Mouse (Mus musculus): ENCODE measurements around the gene Dpysl4. TPM values are rescaled to one million over a fixed set of nuclear protein-coding genes. Genes with fewer than 3 reads are reported as not detected.
A peak's percentile ranks its signal among the peaks of the same experiment; 100 is the strongest.

Dpysl4 gene
- polyA plus RNA-seq, 1 experiment from 2014 or later, result 231 TPM

- 73% methylated on average over 4 of the region's 4 CpGs for WGBS
- ATAC-seq (ENCODE audit: low FRiP score) (no peak), DNase-seq (ENCODE audit: low spot score) (peak; percentile 53)
- peaks cover 5% of the 10 kb centered on the region for H3K4me1 ChIP-seq (replicated peaks; ENCODE audit: control insufficient read depth, insufficient read depth, low read length)
- no peak overlapping the region for H3K4me2 ChIP-seq (replicated peaks; ENCODE audit: low read depth, low read length)
- no peaks in the 10 kb centered on the region for H3K36me3 ChIP-seq (ENCODE audit: control insufficient read depth, insufficient read depth, low read length)
- H3K27ac ChIP-seq (ENCODE audit: low read depth, low read length), result no peak overlapping the region
- 0 out of 2 replicates have a peak, but pooled peaks cover 2% of the 10 kb centered on the region for H3K27me3 ChIP-seq (ENCODE audit: control insufficient read depth, insufficient read depth, low read length)
- H3K9me3 ChIP-seq (ENCODE audit: control insufficient read depth, low read length), result no peaks in the 10 kb centered on the region
- H3K4me3 ChIP-seq (ENCODE audit: low read depth, low read length), result no peak overlapping the region
- H3K9ac ChIP-seq (ENCODE audit: low read depth, low read length), result no peak overlapping the region
Observed at GRCm38 (mm10) chr7:139080714-139081113, 5.1 kb upstream of the Dpysl4 start.

GRCm38 (mm10) chr7:139081158-139081557 lies 4.6 kb upstream of the Dpysl4 start:
- Histone ChIP-seq H3K9me3 (ENCODE audit: control insufficient read depth, low read length) (no peaks in the 10 kb centered on the region), H3K9ac (ENCODE audit: low read depth, low read length) (no peak overlapping the region), H3K4me1 (replicated peaks; ENCODE audit: control insufficient read depth, insufficient read depth, low read length) (peaks cover 5% of the 10 kb centered on the region), H3K36me3 (ENCODE audit: control insufficient read depth, insufficient read depth, low read length) (no peaks in the 10 kb centered on the region), H3K4me3 (ENCODE audit: low read depth, low read length) (no peak overlapping the region), H3K4me2 (replicated peaks; ENCODE audit: low read depth, low read length) (no peak overlapping the region), H3K27ac (ENCODE audit: low read depth, low read length) (0 out of 2 replicates have a peak overlapping the region, but pooled peaks have one; percentile 36), H3K27me3 (ENCODE audit: control insufficient read depth, insufficient read depth, low read length) (0 out of 2 replicates have a peak, but pooled peaks cover 2% of the 10 kb centered on the region)
- DNase-seq (ENCODE audit: low spot score) (no peak), ATAC-seq (ENCODE audit: low FRiP score) (no peak)
- 51% methylated on average over 5 of the region's 5 CpGs for WGBS

- DNase-seq (ENCODE audit: low spot score), result no peak
- Histone ChIP-seq H3K4me1 (replicated peaks; ENCODE audit: control insufficient read depth, insufficient read depth, low read length) (peaks cover 5% of the 10 kb centered on the region), H3K4me3 (ENCODE audit: low read depth, low read length) (no peak overlapping the region), H3K27me3 (ENCODE audit: control insufficient read depth, insufficient read depth, low read length) (0 out of 2 replicates have a peak, but pooled peaks cover 2% of the 10 kb centered on the region), H3K4me2 (replicated peaks; ENCODE audit: low read depth, low read length) (no peak overlapping the region), H3K9me3 (ENCODE audit: control insufficient read depth, low read length) (no peaks in the 10 kb centered on the region), H3K36me3 (ENCODE audit: control insufficient read depth, insufficient read depth, low read length) (no peaks in the 10 kb centered on the region), H3K9ac (ENCODE audit: low read depth, low read length) (no peak overlapping the region), H3K27ac (ENCODE audit: low read depth, low read length) (peak overlapping the region; percentile 11; the same call in 1 of the 2 replicates)
- 59% methylated on average over 8 of the region's 8 CpGs for WGBS
- ATAC-seq (ENCODE audit: low FRiP score), result no peak
Observed at GRCm38 (mm10) chr7:139082281-139082680, 3.5 kb upstream of the Dpysl4 start.

GRCm38 (mm10) chr7:139084316-139084715 lies 1.5 kb upstream of the Dpysl4 start:
- ATAC-seq (ENCODE audit: low FRiP score) (no peak), DNase-seq (ENCODE audit: low spot score) (no peak)
- H3K4me3 ChIP-seq (ENCODE audit: low read depth, low read length), result no peak overlapping the region
- no peaks in the 10 kb centered on the region for H3K36me3 ChIP-seq (ENCODE audit: control insufficient read depth, insufficient read depth, low read length)
- no peaks in the 10 kb centered on the region for H3K9me3 ChIP-seq (ENCODE audit: control insufficient read depth, low read length)
- H3K4me2 ChIP-seq (replicated peaks; ENCODE audit: low read depth, low read length), result no peak overlapping the region
- H3K27ac ChIP-seq (ENCODE audit: low read depth, low read length), result no peak overlapping the region
- H3K27me3 ChIP-seq (ENCODE audit: control insufficient read depth, insufficient read depth, low read length), result 0 out of 2 replicates have a peak, but pooled peaks cover 2% of the 10 kb centered on the region
- no peaks in the 10 kb centered on the region; the same call in 1 of the 2 replicates for H3K4me1 ChIP-seq (replicated peaks; ENCODE audit: control insufficient read depth, insufficient read depth, low read length)
- H3K9ac ChIP-seq (ENCODE audit: low read depth, low read length), result no peak overlapping the region
- 35% methylated on average over 1 of the region's 1 CpGs for WGBS

GRCm38 (mm10) chr7:139086195-139087158 lies 676 bp downstream of the Dpysl4 start:
- H3K4me1 ChIP-seq (replicated peaks; ENCODE audit: control insufficient read depth, insufficient read depth, low read length), result no peaks in the 10 kb centered on the region; the same call in 1 of the 2 replicates
- H3K4me3 ChIP-seq (ENCODE audit: low read depth, low read length), result peak overlapping the region; percentile 80
- peak overlapping the region; percentile 70 for H3K4me2 ChIP-seq (replicated peaks; ENCODE audit: low read depth, low read length)
- 1% methylated on average over 59 of the region's 61 CpGs for WGBS
- ATAC-seq (ENCODE audit: low FRiP score) (peak; percentile 78), DNase-seq (ENCODE audit: low spot score) (peak; percentile 72)
- peak overlapping the region; percentile 92 for H3K9ac ChIP-seq (ENCODE audit: low read depth, low read length)
- 0 out of 2 replicates have a peak, but pooled peaks cover 2% of the 10 kb centered on the region for H3K27me3 ChIP-seq (ENCODE audit: control insufficient read depth, insufficient read depth, low read length)
- H3K27ac ChIP-seq (ENCODE audit: low read depth, low read length), result peak overlapping the region; percentile 67
- H3K36me3 ChIP-seq (ENCODE audit: control insufficient read depth, insufficient read depth, low read length), result 0 out of 2 replicates have a peak, but pooled peaks cover 5% of the 10 kb centered on the region
- no peaks in the 10 kb centered on the region for H3K9me3 ChIP-seq (ENCODE audit: control insufficient read depth, low read length)

- Histone ChIP-seq H3K27ac (ENCODE audit: low read depth, low read length) (no peak overlapping the region), H3K4me3 (ENCODE audit: low read depth, low read length) (peak overlapping the region; percentile 80)
- DNase-seq (ENCODE audit: low spot score), result no peak
Observed at GRCm38 (mm10) chr7:139087801-139088200, 2.0 kb downstream of the Dpysl4 start.

GRCm38 (mm10) chr7:139089892-139090874 lies 4.4 kb downstream of the Dpysl4 start:
- H3K4me2 ChIP-seq (replicated peaks; ENCODE audit: low read depth, low read length), result no peak overlapping the region
- 84% methylated on average over 12 of the region's 12 CpGs for WGBS

More at GRCm38 (mm10) chr7:139087801-139088200, 2.0 kb downstream of the Dpysl4 start:
- Histone ChIP-seq H3K27me3 (ENCODE audit: control insufficient read depth, insufficient read depth, low read length) (0 out of 2 replicates have a peak, but pooled peaks cover 2% of the 10 kb centered on the region), H3K4me1 (replicated peaks; ENCODE audit: control insufficient read depth, insufficient read depth, low read length) (no peaks in the 10 kb centered on the region; the same call in 1 of the 2 replicates), H3K4me2 (replicated peaks; ENCODE audit: low read depth, low read length) (peak overlapping the region; percentile 70), H3K9me3 (ENCODE audit: control insufficient read depth, low read length) (no peaks in the 10 kb centered on the region), H3K9ac (ENCODE audit: low read depth, low read length) (peak overlapping the region; percentile 25; the same call in 1 of the 2 replicates), H3K36me3 (ENCODE audit: control insufficient read depth, insufficient read depth, low read length) (peaks cover 8% of the 10 kb centered on the region)
- 70% methylated on average over 2 of the region's 2 CpGs for WGBS
- ATAC-seq (ENCODE audit: low FRiP score), result no peak

GRCm38 (mm10) chr7:139091681-139092080 lies 5.9 kb downstream of the Dpysl4 start:
- no peak overlapping the region for H3K4me2 ChIP-seq (replicated peaks; ENCODE audit: low read depth, low read length)
- WGBS, result 83% methylated on average over 9 of the region's 9 CpGs
- H3K27ac ChIP-seq (ENCODE audit: low read depth, low read length), result no peak overlapping the region
- H3K4me3 ChIP-seq (ENCODE audit: low read depth, low read length), result no peak overlapping the region
- peaks cover 16% of the 10 kb centered on the region for H3K36me3 ChIP-seq (ENCODE audit: control insufficient read depth, insufficient read depth, low read length)
- no peak overlapping the region for H3K9ac ChIP-seq (ENCODE audit: low read depth, low read length)
- ATAC-seq (ENCODE audit: low FRiP score), result no peak
- H3K9me3 ChIP-seq (ENCODE audit: control insufficient read depth, low read length), result no peaks in the 10 kb centered on the region
- no peaks in the 10 kb centered on the region for H3K27me3 ChIP-seq (ENCODE audit: control insufficient read depth, insufficient read depth, low read length)
- H3K4me1 ChIP-seq (replicated peaks; ENCODE audit: control insufficient read depth, insufficient read depth, low read length), result no peaks in the 10 kb centered on the region; the same call in 1 of the 2 replicates
- no peak for DNase-seq (ENCODE audit: low spot score)

More at GRCm38 (mm10) chr7:139089892-139090874, 4.4 kb downstream of the Dpysl4 start:
- H3K36me3 ChIP-seq (ENCODE audit: control insufficient read depth, insufficient read depth, low read length), result peaks cover 13% of the 10 kb centered on the region
- no peaks in the 10 kb centered on the region; the same call in 1 of the 2 replicates for H3K4me1 ChIP-seq (replicated peaks; ENCODE audit: control insufficient read depth, insufficient read depth, low read length)
- DNase-seq (ENCODE audit: low spot score) (no peak), ATAC-seq (ENCODE audit: low FRiP score) (no peak)
- no peak overlapping the region for H3K27ac ChIP-seq (ENCODE audit: low read depth, low read length)
- H3K27me3 ChIP-seq (ENCODE audit: control insufficient read depth, insufficient read depth, low read length), result 0 out of 2 replicates have a peak, but pooled peaks cover 2% of the 10 kb centered on the region
- no peak overlapping the region for H3K4me3 ChIP-seq (ENCODE audit: low read depth, low read length)
- no peaks in the 10 kb centered on the region for H3K9me3 ChIP-seq (ENCODE audit: control insufficient read depth, low read length)
- H3K9ac ChIP-seq (ENCODE audit: low read depth, low read length), result no peak overlapping the region
